Mouse (Mus musculus) midbrain, embryonic 11.5 days (tissue): ENCODE data around the gene Sh3kbp1. TPM values are rescaled to one million over a fixed set of nuclear protein-coding genes. Genes with fewer than 3 reads are reported as not detected.

ENCODE experiments used
- ATAC-seq: fragments of 200-750 bp; cut with Nextera tagmentation; 2 replicates; pipeline ENCODE4 v1.8.0; 2017; ENCODE audit warnings: moderate TSS enrichment, moderate library complexity; ENCODE audit not compliant: low FRiP score
- DNase-seq: peaks from one replicate; pipeline ENCODE4 v3.0.0; 2015; ENCODE audit warnings: low spot score; ENCODE audit errors: missing footprints
- H3K27ac ChIP-seq: fragments of 300-500 bp; sonication (generic); 2 replicates; pipeline ENCODE4 v1.5.1; 2014; ENCODE audit warnings: low read depth, low read length
- H3K27me3 ChIP-seq: fragments of 300-500 bp; sonication (generic); 2 replicates; pipeline ENCODE4 v1.6.1; 2014; ENCODE audit warnings: mild to moderate bottlenecking, low read length, moderate library complexity, mixed read lengths; ENCODE audit not compliant: control insufficient read depth, insufficient read depth
- H3K36me3 ChIP-seq: fragments of 300-500 bp; sonication (generic); 2 replicates; pipeline ENCODE4 v1.6.1; 2014; ENCODE audit warnings: mild to moderate bottlenecking, low read length, moderate library complexity, mixed read lengths; ENCODE audit not compliant: control insufficient read depth, insufficient read depth
- H3K4me1 ChIP-seq: fragments of 300-500 bp; sonication (generic); 2 replicates; pipeline ENCODE4 v1.6.1; 2014; ENCODE audit warnings: low read length; ENCODE audit not compliant: control insufficient read depth, insufficient read depth
- H3K4me2 ChIP-seq: fragments of 300-500 bp; sonication (generic); 2 replicates; pipeline ENCODE4 v1.6.1; 2014; ENCODE audit warnings: mild to moderate bottlenecking, moderate library complexity
- H3K4me3 ChIP-seq: fragments of 300-500 bp; sonication (generic); 2 replicates; pipeline ENCODE4 v1.5.1; 2014; ENCODE audit warnings: low read depth, low read length
- H3K9ac ChIP-seq: fragments of 300-500 bp; sonication (generic); 2 replicates; pipeline ENCODE4 v1.6.1; 2014; ENCODE audit warnings: low read length
- H3K9me3 ChIP-seq: fragments of 300-500 bp; sonication (generic); 2 replicates; pipeline ENCODE4 v1.6.1; 2016; ENCODE audit warnings: low read length; ENCODE audit not compliant: control insufficient read depth
- WGBS: fragments of 180-500 bp; shearing (Covaris S2); extraction: QIAGEN DNeasy Blood & Tissue Kit; methylation state at CpG from one replicate; pipeline ENCODE4 v1.1.7; 2014; 5-methylcytosine and 5-hydroxymethylcytosine counted together
- polyA plus RNA-seq: library from polyadenylated mRNA; unstranded; fragments of >200 nt; fragmentation: Nextera tagmentation; extraction: Ambion mirVana; gene quantifications from 2 replicates; pipeline ENCODE4 v1.2.1, GENCODE M21; 2014

The Sh3kbp1 gene
- polyA plus RNA-seq, 1 experiment from 2014 or later: 35.4 TPM

DNA sequence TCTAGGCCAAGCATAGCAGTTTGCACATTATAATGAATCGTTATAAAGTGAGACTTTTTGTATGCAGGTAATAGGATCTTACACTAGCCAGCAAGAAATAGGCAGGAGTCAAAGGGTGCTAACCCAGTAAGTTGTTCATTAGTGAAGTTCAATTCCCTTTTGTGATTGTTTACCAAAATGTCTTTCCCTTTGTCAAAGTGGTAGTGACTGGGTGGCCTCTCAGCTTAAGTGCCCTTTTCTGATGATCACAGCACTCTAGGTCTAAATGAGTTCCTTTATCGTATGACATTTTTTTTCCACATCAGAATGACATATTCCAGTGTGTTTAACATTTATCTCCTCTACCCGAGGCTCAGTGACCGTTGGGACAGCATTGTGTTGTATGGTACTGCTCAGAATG lies 1.6 kb downstream of the Sh3kbp1 start:
- WGBS: 56% methylated on average over 4 of the region's 4 CpGs
- no peak overlapping the region for H3K27ac ChIP-seq
- no peak for ATAC-seq
- peaks cover 3% of the 10 kb centered on the region; the same call in 1 of the 2 replicates for H3K27me3 ChIP-seq
- no peaks in the 10 kb centered on the region for H3K36me3 ChIP-seq
- H3K9ac ChIP-seq: no peak overlapping the region
- H3K4me2 ChIP-seq: peak overlapping the region; percentile 56
- H3K4me3 ChIP-seq: no peak overlapping the region
- no peaks in the 10 kb centered on the region for H3K9me3 ChIP-seq
- DNase-seq: no peak
- H3K4me1 ChIP-seq: peaks cover 2% of the 10 kb centered on the region; the same call in 1 of the 2 replicates

DNA sequence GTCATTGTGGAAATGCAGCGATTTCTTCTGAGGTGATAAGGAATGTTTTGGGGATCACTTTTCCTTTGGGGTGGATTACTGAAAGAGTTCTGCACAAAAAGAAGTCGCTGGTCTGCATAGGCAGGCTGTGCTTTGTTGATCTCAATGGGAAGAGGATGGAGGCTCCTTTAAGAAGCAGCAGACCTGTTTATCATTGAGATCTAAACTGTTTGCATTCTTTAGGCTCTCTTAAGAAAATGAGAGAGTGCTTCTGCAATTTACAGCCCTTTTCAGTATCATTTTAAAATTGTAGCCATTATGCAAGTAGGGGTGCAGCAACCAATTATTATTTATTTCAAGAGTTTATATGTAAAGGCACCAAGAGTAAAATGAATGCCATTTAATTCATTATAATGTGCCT lies 2.1 kb downstream of the Sh3kbp1 start:
- Histone ChIP-seq H3K27me3 (peaks cover 3% of the 10 kb centered on the region; the same call in 1 of the 2 replicates), H3K4me2 (no peak overlapping the region), H3K27ac (no peak overlapping the region), H3K9me3 (no peaks in the 10 kb centered on the region), H3K4me1 (peaks cover 2% of the 10 kb centered on the region; the same call in 1 of the 2 replicates), H3K36me3 (no peaks in the 10 kb centered on the region), H3K4me3 (no peak overlapping the region), H3K9ac (no peak overlapping the region)
- WGBS: 28% methylated on average over 2 of the region's 2 CpGs
- DNase-seq: no peak
- ATAC-seq: no peak

DNA sequence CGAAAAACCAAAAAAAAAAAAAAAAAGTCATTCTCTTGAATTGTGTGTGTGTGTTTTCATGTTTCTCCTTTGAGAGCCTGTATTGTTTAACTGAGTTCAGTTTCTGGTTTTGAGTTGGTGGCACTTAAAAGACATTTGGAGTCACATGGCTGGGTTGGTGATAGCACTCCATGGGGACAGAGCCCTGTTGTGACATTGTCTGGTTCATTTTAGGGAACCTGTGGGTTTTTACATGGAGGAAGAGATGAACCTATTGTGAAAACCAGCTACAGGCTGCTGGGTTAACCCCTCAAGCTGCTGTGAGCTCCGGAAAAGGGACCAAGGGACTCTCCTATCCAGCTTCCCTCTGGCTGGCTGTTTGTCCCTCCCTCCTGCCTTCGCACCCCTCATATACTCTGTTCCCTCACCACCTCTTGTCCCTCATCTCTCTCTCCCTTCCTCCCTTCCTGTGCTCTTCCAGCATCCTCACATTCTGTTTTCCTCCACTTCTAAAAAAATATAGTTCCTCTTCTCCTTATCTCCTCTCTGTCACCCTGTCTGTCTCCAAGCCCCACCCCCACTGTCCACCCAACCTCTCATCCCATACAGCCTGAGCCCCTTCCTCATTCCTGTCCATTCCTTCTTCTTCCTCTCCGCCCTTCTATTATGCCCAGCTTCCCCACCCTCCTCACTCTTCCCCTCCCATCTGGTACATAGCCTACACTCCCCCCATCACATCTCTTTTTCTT lies 11.6 kb downstream of the Sh3kbp1 start:
- 78% methylated on average over 3 of the region's 4 CpGs for WGBS
- Histone ChIP-seq H3K4me1 (no peaks in the 10 kb centered on the region), H3K4me2 (no peak overlapping the region), H3K27ac (no peak overlapping the region), H3K4me3 (no peak overlapping the region), H3K36me3 (no peaks in the 10 kb centered on the region), H3K27me3 (no peaks in the 10 kb centered on the region; the same call in 1 of the 2 replicates), H3K9me3 (no peaks in the 10 kb centered on the region), H3K9ac (no peak overlapping the region)
- ATAC-seq (no peak), DNase-seq (no peak)

DNA sequence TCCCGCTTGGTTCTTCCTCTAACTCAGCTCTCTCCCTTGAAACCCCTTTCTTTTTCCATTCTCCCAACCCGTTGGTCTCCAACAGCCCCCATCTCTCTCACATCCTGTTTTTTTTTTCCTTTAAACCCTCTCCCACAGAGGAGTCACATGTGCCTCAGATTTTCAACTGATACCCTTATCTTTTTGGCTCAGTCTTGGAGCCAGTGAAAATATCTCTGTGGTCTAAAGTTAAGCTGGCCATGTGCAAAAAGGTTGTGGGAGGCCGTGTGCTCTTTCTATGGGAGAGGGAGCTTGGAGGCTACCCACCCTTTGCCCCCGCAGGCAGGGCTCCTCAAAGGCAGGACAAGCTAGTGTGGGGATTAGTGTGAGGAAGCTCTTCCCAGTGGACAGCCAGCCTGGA lies 12.9 kb downstream of the Sh3kbp1 start:
- no peaks in the 10 kb centered on the region for H3K36me3 ChIP-seq
- no peaks in the 10 kb centered on the region for H3K9me3 ChIP-seq
- 62% methylated on average over 4 of the region's 4 CpGs for WGBS
- no peak overlapping the region for H3K4me2 ChIP-seq
- ATAC-seq (no peak), DNase-seq (no peak)
- no peak overlapping the region for H3K27ac ChIP-seq
- no peaks in the 10 kb centered on the region for H3K4me1 ChIP-seq
- no peak overlapping the region for H3K9ac ChIP-seq
- no peaks in the 10 kb centered on the region; the same call in 1 of the 2 replicates for H3K27me3 ChIP-seq
- no peak overlapping the region for H3K4me3 ChIP-seq

DNA sequence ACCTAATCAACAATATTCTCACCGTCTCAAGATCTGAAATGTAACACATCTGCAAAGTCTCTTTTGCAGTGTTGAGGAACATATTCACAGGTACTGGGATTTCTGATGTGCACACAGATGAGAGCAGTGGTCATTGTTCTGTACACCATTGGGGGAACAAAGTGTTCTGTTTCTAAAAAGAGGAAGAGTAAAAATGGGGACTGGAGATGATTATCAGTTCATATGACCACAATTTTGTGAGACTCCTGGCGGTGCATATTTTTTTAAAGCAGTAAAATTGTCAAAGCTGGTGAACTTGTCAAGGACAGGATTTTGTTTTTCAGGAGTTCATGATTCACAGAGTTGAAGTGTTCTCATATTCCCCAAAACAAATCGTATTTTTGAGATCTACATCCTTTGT lies 18.2 kb downstream of the Sh3kbp1 start:
- DNase-seq (no peak), ATAC-seq (no peak)
- H3K4me1 ChIP-seq: no peaks in the 10 kb centered on the region
- no peak overlapping the region for H3K27ac ChIP-seq
- H3K9me3 ChIP-seq: no peaks in the 10 kb centered on the region
- H3K9ac ChIP-seq: no peak overlapping the region
- no peak overlapping the region for H3K4me3 ChIP-seq
- H3K27me3 ChIP-seq: no peaks in the 10 kb centered on the region; the same call in 1 of the 2 replicates
- H3K4me2 ChIP-seq: no peak overlapping the region
- WGBS: 90% methylated on average over 3 of the region's 3 CpGs
- H3K36me3 ChIP-seq: no peaks in the 10 kb centered on the region

DNA sequence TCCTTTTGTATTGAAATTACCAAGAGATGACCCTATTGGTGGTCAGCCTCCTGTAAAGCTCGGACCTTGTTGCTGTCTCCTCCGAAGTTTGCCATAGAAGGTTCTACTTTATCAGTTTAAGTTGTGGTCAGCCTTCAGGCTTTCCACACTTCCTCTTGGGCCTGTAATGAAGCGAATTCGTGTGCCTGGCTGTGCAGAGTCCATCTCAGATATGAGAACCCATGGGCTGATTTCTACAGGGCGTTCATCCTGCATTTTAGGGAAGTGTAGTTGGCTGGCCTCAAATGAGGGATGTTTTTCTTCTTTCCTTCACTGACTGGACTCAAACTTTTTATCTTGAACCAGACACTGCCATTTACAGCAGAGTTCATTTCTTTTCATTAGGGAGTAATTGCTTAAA lies 20.5 kb downstream of the Sh3kbp1 start:
- no peaks in the 10 kb centered on the region for H3K36me3 ChIP-seq
- no peaks in the 10 kb centered on the region for H3K4me1 ChIP-seq
- no peak overlapping the region for H3K4me3 ChIP-seq
- no peak for ATAC-seq
- no peak for DNase-seq
- 88% methylated on average over 5 of the region's 5 CpGs for WGBS
- no peaks in the 10 kb centered on the region; the same call in 1 of the 2 replicates for H3K27me3 ChIP-seq
- no peak overlapping the region for H3K4me2 ChIP-seq
- H3K9me3 ChIP-seq: no peaks in the 10 kb centered on the region
- H3K9ac ChIP-seq: no peak overlapping the region
- no peak overlapping the region for H3K27ac ChIP-seq

DNA sequence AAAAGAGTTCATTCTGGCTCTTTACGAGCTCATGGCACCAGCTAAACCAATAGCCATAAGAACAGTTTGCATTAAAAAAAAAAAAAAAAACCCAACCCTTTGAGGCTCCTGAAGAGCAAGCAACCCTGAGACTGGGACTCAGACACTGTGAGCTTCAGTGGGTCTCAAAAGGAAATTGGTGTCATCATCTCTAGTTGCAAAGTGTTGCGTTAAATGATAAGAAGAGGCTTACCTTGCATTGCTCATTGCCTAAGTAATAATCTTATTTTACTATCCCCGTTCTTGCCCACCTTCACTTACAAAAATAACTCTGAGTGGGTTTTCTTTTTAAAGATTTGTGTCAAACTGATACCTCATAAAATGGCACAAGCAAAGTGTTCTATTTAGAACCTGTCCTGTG lies 21.5 kb downstream of the Sh3kbp1 start:
- H3K4me3 ChIP-seq: no peak overlapping the region
- ATAC-seq (no peak), DNase-seq (no peak)
- no peaks in the 10 kb centered on the region for H3K4me1 ChIP-seq
- no peak overlapping the region for H3K9ac ChIP-seq
- 90% methylated on average over 3 of the region's 3 CpGs for WGBS
- H3K36me3 ChIP-seq: no peaks in the 10 kb centered on the region
- no peaks in the 10 kb centered on the region for H3K9me3 ChIP-seq
- H3K27ac ChIP-seq: no peak overlapping the region
- no peaks in the 10 kb centered on the region; the same call in 1 of the 2 replicates for H3K27me3 ChIP-seq
- no peak overlapping the region for H3K4me2 ChIP-seq

DNA sequence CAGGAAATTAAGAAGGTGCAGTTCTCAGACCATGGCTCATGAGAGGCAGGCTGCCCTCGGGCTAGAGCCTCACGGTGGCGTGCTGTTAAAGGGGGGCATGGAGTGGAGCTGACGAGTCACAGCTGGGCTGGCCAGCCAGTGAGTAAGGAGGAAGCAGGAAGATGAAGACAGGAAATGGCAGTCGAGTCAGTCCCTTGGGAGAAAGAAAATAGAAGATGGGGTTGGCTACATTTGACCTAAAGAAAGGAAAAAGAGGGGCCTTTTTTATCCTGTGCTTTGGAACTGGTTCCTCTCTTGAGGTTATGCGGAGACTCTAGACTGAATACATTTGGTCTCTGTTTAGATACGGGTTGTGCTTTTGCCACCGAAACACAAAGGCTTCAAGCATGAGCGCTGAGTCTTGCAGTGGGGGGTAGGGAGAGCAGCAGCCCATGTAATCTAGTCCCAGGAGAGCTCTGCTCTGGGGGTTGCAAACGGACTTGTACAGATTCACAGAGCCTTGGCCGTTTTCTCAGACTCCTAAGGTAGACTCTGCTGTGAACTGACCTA lies 23.1 kb downstream of the Sh3kbp1 start:
- Histone ChIP-seq H3K9ac (no peak overlapping the region), H3K36me3 (no peaks in the 10 kb centered on the region), H3K27ac (no peak overlapping the region), H3K4me3 (no peak overlapping the region), H3K9me3 (no peaks in the 10 kb centered on the region), H3K27me3 (no peaks in the 10 kb centered on the region; the same call in none of the 2 replicates), H3K4me1 (no peaks in the 10 kb centered on the region), H3K4me2 (no peak overlapping the region)
- 52% methylated on average over 11 of the region's 11 CpGs for WGBS
- ATAC-seq (0 out of 2 replicates have a peak, but pooled peaks have one; percentile 22), DNase-seq (no peak)

DNA sequence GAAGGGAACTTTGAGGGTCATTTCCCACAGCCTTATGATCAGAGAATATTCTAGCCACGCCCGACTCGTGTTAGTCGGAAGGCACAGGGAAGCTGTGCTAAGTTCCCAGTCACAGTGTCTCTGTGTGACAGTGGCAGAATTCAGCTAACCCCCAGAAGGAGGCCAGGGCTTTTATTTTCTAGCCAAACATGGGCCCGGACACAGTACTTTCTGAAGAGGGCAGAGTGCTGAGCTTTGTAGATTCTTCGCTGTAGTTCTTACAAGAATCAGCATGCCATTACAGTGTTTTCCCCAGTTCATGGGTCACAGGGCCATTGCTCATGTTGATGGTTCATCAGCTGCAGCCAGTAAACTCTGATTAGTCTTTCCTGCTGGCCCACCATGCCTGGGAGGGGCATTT lies 23.7 kb downstream of the Sh3kbp1 start:
- ATAC-seq: 0 out of 2 replicates have a peak, but pooled peaks have one; percentile 7
- no peaks in the 10 kb centered on the region; the same call in none of the 2 replicates for H3K27me3 ChIP-seq
- WGBS: 84% methylated on average over 6 of the region's 6 CpGs

More for the DNA sequence above, 23.7 kb downstream of the Sh3kbp1 start:
- no peak for DNase-seq
- Histone ChIP-seq H3K4me3 (no peak overlapping the region), H3K27ac (no peak overlapping the region), H3K4me1 (no peaks in the 10 kb centered on the region), H3K9ac (no peak overlapping the region), H3K4me2 (no peak overlapping the region), H3K9me3 (no peaks in the 10 kb centered on the region), H3K36me3 (no peaks in the 10 kb centered on the region)
